Mouse (Mus musculus): ENCODE results near the gene Wdr60. TPM values are rescaled to one million over a fixed set of nuclear protein-coding genes. Genes with fewer than 3 reads are reported as not detected.

The Wdr60 gene
- polyA plus RNA-seq, 1 experiment: 4.5 TPM

- no peak overlapping the region for H3K4me3 ChIP-seq
- no peaks in the 10 kb centered on the region for H3K36me3 ChIP-seq (ENCODE audit: control insufficient read depth, insufficient read depth)
- no peaks in the 10 kb centered on the region for H3K27me3 ChIP-seq (ENCODE audit: control insufficient read depth, insufficient read depth, insufficient read length)
- no peak overlapping the region for H3ac ChIP-seq (ENCODE audit: control insufficient read depth, insufficient read length)
- no peak overlapping the region for H3K4me2 ChIP-seq (ENCODE audit: low read depth)
- TF ChIP-seq USF1 (IDR thresholded peaks at IDR 0.05; ENCODE audit: low read depth) (no peak), SRF (IDR thresholded peaks at IDR 0.05; ENCODE audit: control insufficient read depth, insufficient read length, low read depth) (no peak)
- peaks cover 9% of the 10 kb centered on the region for H3K79me2 ChIP-seq (ENCODE audit: control insufficient read depth, insufficient read depth)
Measured at GRCm38 (mm10) chr12:116255636-116256035, 7.2 kb downstream of the Wdr60 start.

- TF ChIP-seq E2F4 (IDR thresholded peaks at IDR 0.05; ENCODE audit: insufficient read depth): no peak
- no peak for TF ChIP-seq SRF (IDR thresholded peaks at IDR 0.05; ENCODE audit: control insufficient read depth, insufficient read length, low read depth)
- TF ChIP-seq REST (IDR thresholded peaks at IDR 0.05; ENCODE audit: insufficient read depth, insufficient read length): no peak
- TF ChIP-seq TCF3 (IDR thresholded peaks at IDR 0.05; ENCODE audit: insufficient read length, low read depth): no peak
- no peak for TF ChIP-seq CEBPB (IDR thresholded peaks at IDR 0.05; ENCODE audit: insufficient read depth, poor library complexity, severe bottlenecking)
- TF ChIP-seq POLR2A (IDR thresholded peaks at IDR 0.05; ENCODE audit: insufficient read length, low read depth): no peak
- TF ChIP-seq MYOG (IDR thresholded peaks at IDR 0.05; ENCODE audit: control insufficient read depth in 1 of 3, insufficient read depth in 1 of 3, insufficient read length in 2 of 3, low read depth in 2 of 3): no peak
- no peak for TF ChIP-seq MYOD1 (IDR thresholded peaks at IDR 0.05; ENCODE audit: control insufficient read depth in 1 of 3, insufficient read length in 2 of 3, low read depth in 2 of 3)
- no peak for TF ChIP-seq TCF12 (IDR thresholded peaks at IDR 0.05; ENCODE audit: insufficient read depth, poor library complexity, severe bottlenecking)
- no peak for TF ChIP-seq MAX (IDR thresholded peaks at IDR 0.05; ENCODE audit: low read depth)
- TF ChIP-seq POLR2AphosphoS2 (IDR thresholded peaks at IDR 0.05; ENCODE audit: insufficient read length, low read depth): no peak
- TF ChIP-seq USF1 (IDR thresholded peaks at IDR 0.05; ENCODE audit: low read depth): no peak
- H3K79me2 ChIP-seq (ENCODE audit: control insufficient read depth, insufficient read depth): peaks cover 9% of the 10 kb centered on the region
Measured at GRCm38 (mm10) chr12:116254652-116255051, 8.2 kb downstream of the Wdr60 start.

GRCm38 (mm10) chr12:116244601-116245000 lies 18.2 kb downstream of the Wdr60 start:
- Histone ChIP-seq H3K79me2 (ENCODE audit: control insufficient read depth, insufficient read depth) (no peaks in the 10 kb centered on the region), H3K4me2 (ENCODE audit: low read depth) (no peak overlapping the region), H3K27me3 (ENCODE audit: control insufficient read depth, insufficient read depth, insufficient read length) (no peaks in the 10 kb centered on the region), H3K4me3 (no peak overlapping the region), H3K36me3 (ENCODE audit: control insufficient read depth, insufficient read depth) (peaks cover 9% of the 10 kb centered on the region), H3ac (ENCODE audit: control insufficient read depth, insufficient read length) (no peak overlapping the region)
- TF ChIP-seq TCF3 (IDR thresholded peaks at IDR 0.05; ENCODE audit: insufficient read length, low read depth): no peak

More at GRCm38 (mm10) chr12:116254652-116255051, 8.2 kb downstream of the Wdr60 start:
- no peak overlapping the region for H3ac ChIP-seq (ENCODE audit: control insufficient read depth, insufficient read length)
- H3K4me3 ChIP-seq: no peak overlapping the region
- no peaks in the 10 kb centered on the region for H3K27me3 ChIP-seq (ENCODE audit: control insufficient read depth, insufficient read depth, insufficient read length)
- H3K4me2 ChIP-seq (ENCODE audit: low read depth): no peak overlapping the region
- no peaks in the 10 kb centered on the region for H3K36me3 ChIP-seq (ENCODE audit: control insufficient read depth, insufficient read depth)

GRCm38 (mm10) chr12:116238803-116239202 lies 24.0 kb downstream of the Wdr60 start:
- Histone ChIP-seq H3K4me2 (ENCODE audit: low read depth) (no peak overlapping the region), H3K4me3 (no peak overlapping the region), H3ac (ENCODE audit: control insufficient read depth, insufficient read length) (no peak overlapping the region), H3K36me3 (ENCODE audit: control insufficient read depth, insufficient read depth) (peaks cover 4% of the 10 kb centered on the region), H3K27me3 (ENCODE audit: control insufficient read depth, insufficient read depth, insufficient read length) (no peaks in the 10 kb centered on the region), H3K79me2 (ENCODE audit: control insufficient read depth, insufficient read depth) (no peaks in the 10 kb centered on the region)
- TF ChIP-seq REST (IDR thresholded peaks at IDR 0.05; ENCODE audit: insufficient read depth, insufficient read length): no peak

GRCm38 (mm10) chr12:116238370-116238769 lies 24.5 kb downstream of the Wdr60 start:
- H3K4me2 ChIP-seq (ENCODE audit: low read depth): no peak overlapping the region
- no peak overlapping the region for H3K4me3 ChIP-seq
- no peaks in the 10 kb centered on the region for H3K79me2 ChIP-seq (ENCODE audit: control insufficient read depth, insufficient read depth)
- no peak for TF ChIP-seq MYOD1 (IDR thresholded peaks at IDR 0.05; ENCODE audit: control insufficient read depth in 1 of 3, insufficient read length in 2 of 3, low read depth in 2 of 3)
- TF ChIP-seq POLR2A (IDR thresholded peaks at IDR 0.05; ENCODE audit: insufficient read length, low read depth): no peak
- no peak for TF ChIP-seq SRF (IDR thresholded peaks at IDR 0.05; ENCODE audit: control insufficient read depth, insufficient read length, low read depth)
- TF ChIP-seq POLR2AphosphoS2 (IDR thresholded peaks at IDR 0.05; ENCODE audit: insufficient read length, low read depth): no peak
- TF ChIP-seq TCF3 (IDR thresholded peaks at IDR 0.05; ENCODE audit: insufficient read length, low read depth): no peak
- TF ChIP-seq CEBPB (IDR thresholded peaks at IDR 0.05; ENCODE audit: insufficient read depth, poor library complexity, severe bottlenecking): no peak
- TF ChIP-seq USF1 (IDR thresholded peaks at IDR 0.05; ENCODE audit: low read depth): no peak
- TF ChIP-seq E2F4 (IDR thresholded peaks at IDR 0.05; ENCODE audit: insufficient read depth): no peak
- no peak for TF ChIP-seq MYOG (IDR thresholded peaks at IDR 0.05; ENCODE audit: control insufficient read depth in 1 of 3, insufficient read depth in 1 of 3, insufficient read length in 2 of 3, low read depth in 2 of 3)
- TF ChIP-seq MAX (IDR thresholded peaks at IDR 0.05; ENCODE audit: low read depth): no peak
- no peak for TF ChIP-seq TCF12 (IDR thresholded peaks at IDR 0.05; ENCODE audit: insufficient read depth, poor library complexity, severe bottlenecking)
- TF ChIP-seq REST (IDR thresholded peaks at IDR 0.05; ENCODE audit: insufficient read depth, insufficient read length): no peak
- H3K27me3 ChIP-seq (ENCODE audit: control insufficient read depth, insufficient read depth, insufficient read length): no peaks in the 10 kb centered on the region
- H3ac ChIP-seq (ENCODE audit: control insufficient read depth, insufficient read length): no peak overlapping the region
- peaks cover 4% of the 10 kb centered on the region for H3K36me3 ChIP-seq (ENCODE audit: control insufficient read depth, insufficient read depth)

GRCm38 (mm10) chr12:116236658-116237057 lies 26.2 kb downstream of the Wdr60 start:
- peaks cover 4% of the 10 kb centered on the region for H3K36me3 ChIP-seq (ENCODE audit: control insufficient read depth, insufficient read depth)
- TF ChIP-seq REST (IDR thresholded peaks at IDR 0.05; ENCODE audit: insufficient read depth, insufficient read length) (no peak), TCF3 (IDR thresholded peaks at IDR 0.05; ENCODE audit: insufficient read length, low read depth) (no peak), USF1 (IDR thresholded peaks at IDR 0.05; ENCODE audit: low read depth) (peak; percentile 55), POLR2AphosphoS2 (IDR thresholded peaks at IDR 0.05; ENCODE audit: insufficient read length, low read depth) (no peak), SRF (IDR thresholded peaks at IDR 0.05; ENCODE audit: control insufficient read depth, insufficient read length, low read depth) (no peak)
- no peak overlapping the region for H3K4me3 ChIP-seq
- no peak overlapping the region for H3K4me2 ChIP-seq (ENCODE audit: low read depth)
- H3K79me2 ChIP-seq (ENCODE audit: control insufficient read depth, insufficient read depth): no peaks in the 10 kb centered on the region
- no peak overlapping the region for H3ac ChIP-seq (ENCODE audit: control insufficient read depth, insufficient read length)
- H3K27me3 ChIP-seq (ENCODE audit: control insufficient read depth, insufficient read depth, insufficient read length): no peaks in the 10 kb centered on the region
